Mouse (Mus musculus) kidney, adult 8-10 months (tissue): ENCODE data around the gene Cat.

Experiments used
- DNase-seq, 2 experiments: peaks; one replicate each; pipeline ENCODE4 v3.0.0; 2022

Cat gene

GRCm38 (mm10) chr2:103476657-103477056 is 8.3 kb downstream of the Cat start:
- DNase-seq, result no peak

GRCm38 (mm10) chr2:103476180-103476579 is 8.8 kb downstream of the Cat start:
- no peak for DNase-seq

GRCm38 (mm10) chr2:103473362-103473761 is 11.6 kb downstream of the Cat start:
- no peak for DNase-seq

- DNase-seq, result peak; percentile 76 to 79
These were observed 17.9 kb downstream of the Cat start for GRCm38 (mm10) chr2:103466984-103467588.

GRCm38 (mm10) chr2:103466272-103466671 is 18.7 kb downstream of the Cat start:
- DNase-seq, result peak; percentile 62 to 81

GRCm38 (mm10) chr2:103465429-103465828 is 19.5 kb downstream of the Cat start:
- DNase-seq, result no peak

- DNase-seq, result no peak
These were observed 20.4 kb downstream of the Cat start for GRCm38 (mm10) chr2:103464524-103464923.

- DNase-seq, result no peak
These were observed 22.2 kb downstream of the Cat start for GRCm38 (mm10) chr2:103462746-103463145.

GRCm38 (mm10) chr2:103461743-103462142 is 23.2 kb downstream of the Cat start:
- DNase-seq, result no peak

- DNase-seq, result no peak
These were observed 23.8 kb downstream of the Cat start for GRCm38 (mm10) chr2:103461210-103461609.

- no peak for DNase-seq
These were observed 25.9 kb downstream of the Cat start for GRCm38 (mm10) chr2:103459069-103459468.

- DNase-seq, result peak in 1 of 2 experiments; percentile 23
These were observed 27.3 kb downstream of the Cat start for GRCm38 (mm10) chr2:103457628-103458027.

GRCm38 (mm10) chr2:103457048-103457447 is 27.9 kb downstream of the Cat start:
- DNase-seq, result no peak

GRCm38 (mm10) chr2:103456646-103457045 is 28.3 kb downstream of the Cat start:
- peak; percentile 71 to 87 for DNase-seq

- DNase-seq, result peak in 1 of 2 experiments; percentile 52
These were observed 29.2 kb downstream of the Cat start for GRCm38 (mm10) chr2:103455748-103456147.

GRCm38 (mm10) chr2:103452550-103452949 is 32.4 kb downstream of the Cat start:
- no peak for DNase-seq

- DNase-seq, result no peak
These were observed 34.7 kb downstream of the Cat start for GRCm38 (mm10) chr2:103450267-103450666.

GRCm38 (mm10) chr2:103449813-103450212 is 35.1 kb downstream of the Cat start:
- DNase-seq, result no peak

- DNase-seq, result no peak
These were observed 35.9 kb downstream of the Cat start for GRCm38 (mm10) chr2:103448947-103449560.

- DNase-seq, result no peak
These were observed 38.6 kb downstream of the Cat start for GRCm38 (mm10) chr2:103446326-103446725.

GRCm38 (mm10) chr2:103445776-103446175 is 39.2 kb downstream of the Cat start:
- peak in 1 of 2 experiments; percentile 74 for DNase-seq

- peak; percentile 51 to 83 for DNase-seq
These were observed 45.2 kb downstream of the Cat start for GRCm38 (mm10) chr2:103439710-103440109.

- DNase-seq, result no peak
These were observed 45.8 kb downstream of the Cat start for GRCm38 (mm10) chr2:103439071-103439622.

GRCm38 (mm10) chr2:103436534-103436933 is 48.4 kb downstream of the Cat start:
- no peak for DNase-seq
